Mouse (Mus musculus) embryonic facial prominence, embryonic 10.5 days (tissue): ENCODE measurements around the gene Zfand3. TPM values are rescaled to one million over a fixed set of nuclear protein-coding genes. Genes with fewer than 3 reads are reported as not detected.

Source experiments
- polyA plus RNA-seq: library from polyadenylated mRNA; unstranded; fragments of >200 nt; fragmentation: Nextera tagmentation; extraction: Ambion mirVana; gene quantifications from 2 replicates; pipeline ENCODE4 v1.2.1, GENCODE M21; 2016

Zfand3 gene
- polyA plus RNA-seq, 1 experiment from 2014 or later = 59.1 TPM

Other genes with a start within 250 kb of the Zfand3 start
- gene Mdga1, start 34.6 kb upstream of the Zfand3 start, polyA plus RNA-seq = 1.2 and 1.7 TPM in 2 replicates